Mouse (Mus musculus): ENCODE measurements at regions not wholly inside any gene's neighbourhood (a gene's known extent, or its start where the extent isn't known, plus 50 kb on each side); places are given as distances from the start of the nearest gene placed in this dataset.

DNA sequence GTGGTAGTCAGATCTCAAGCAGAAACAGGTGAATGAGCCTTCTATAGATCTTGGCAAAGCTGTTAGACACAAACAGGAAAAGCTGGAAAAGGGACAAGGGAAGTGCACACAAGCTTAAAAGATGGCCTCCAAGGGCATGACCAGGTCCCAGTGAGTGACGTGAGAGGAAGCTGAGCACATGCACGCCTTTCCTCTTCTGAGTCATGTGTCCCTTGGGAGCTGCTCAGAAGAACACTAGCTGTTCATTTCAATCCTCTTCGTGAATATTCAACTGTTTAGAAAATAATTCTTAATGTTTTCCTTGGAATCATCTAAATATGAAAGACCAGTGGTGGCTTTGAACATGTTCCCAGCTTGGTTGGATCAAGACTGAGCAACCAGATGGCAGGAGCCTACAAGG, 103.0 kb upstream of the Far2 start:
- TF ChIP-seq CTCF (IDR thresholded peaks at IDR 0.05; ENCODE audit: insufficient read depth, low read depth, low read length) (no peak), POLR2A (IDR thresholded peaks at IDR 0.05; ENCODE audit: insufficient read depth, low read depth, low read length) (no peak)
